Mouse (Mus musculus) C2C12 (cell line): ENCODE results near the gene Zfand3.

ENCODE experiments used
- CTCF ChIP-seq: IDR thresholded peaks from one replicate; pipeline ENCODE4 v1.5.1; 2011; ENCODE audit not compliant: control insufficient read depth, insufficient read depth, insufficient read length
- MAX ChIP-seq: IDR thresholded peaks from one replicate; pipeline ENCODE4 v1.6.1; 2011; ENCODE audit warnings: mild to moderate bottlenecking, control low read depth
- MYOG ChIP-seq: IDR thresholded peaks from one replicate; pipeline ENCODE4 v1.6.1; 2011; ENCODE audit not compliant: control insufficient read depth, insufficient read length; ENCODE audit errors: extremely low read depth

GRCm38 (mm10) chr17:30162983-30163382, 158.4 kb downstream of the Zfand3 start:
- no peak for TF ChIP-seq CTCF
- no peak for TF ChIP-seq MAX
- TF ChIP-seq MYOG: no peak
